Mouse (Mus musculus): ENCODE data around the gene Def8.

DNA sequence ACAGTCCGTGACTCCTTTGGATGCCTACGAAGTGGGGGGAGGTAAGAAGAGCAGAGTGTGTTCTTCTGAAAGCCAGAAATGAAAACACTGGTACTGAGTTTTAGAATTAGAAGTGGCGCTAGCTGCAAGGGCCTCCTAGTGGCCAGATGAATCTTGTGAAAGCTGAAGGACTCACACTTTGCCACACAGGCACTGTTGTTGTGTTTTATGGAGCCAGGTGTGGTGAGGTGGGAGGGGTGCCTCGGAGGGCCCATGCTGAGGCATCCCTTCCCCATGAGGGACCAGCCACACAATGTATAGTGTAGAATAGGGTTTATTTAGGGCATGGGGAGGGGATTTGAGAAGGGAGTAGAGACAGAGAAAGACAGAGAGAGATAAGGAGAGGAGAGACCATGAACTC lies 74.4 kb downstream of the Def8 start:
- TF ChIP-seq CTCF (IDR thresholded peaks at IDR 0.05; ENCODE audit: extremely low read depth, insufficient read depth, insufficient read length, insufficient replicate concordance) (no peak), POLR2A (IDR thresholded peaks at IDR 0.05; ENCODE audit: low read depth, low read length) (no peak)

Data from spleen, adult 2 months (tissue).